Mouse (Mus musculus) heart, embryonic 11.5 days (tissue): ENCODE data around the gene Gm49380. TPM values are rescaled to one million over a fixed set of nuclear protein-coding genes. Genes with fewer than 3 reads are reported as not detected.

Experiments used
- ATAC-seq: fragments of 200-750 bp; cut with Nextera tagmentation; replicated peaks from 2 replicates; pipeline ENCODE4 v1.8.0; 2017; ENCODE audit warnings: moderate library complexity; ENCODE audit not compliant: insufficient number of reproducible peaks, low FRiP score, low TSS enrichment
- H3K27ac ChIP-seq: fragments of 300-500 bp; sonication (generic); 2 replicates; pipeline ENCODE4 v1.5.1; 2014; ENCODE audit warnings: mild to moderate bottlenecking, low read depth, low read length
- H3K27me3 ChIP-seq: fragments of 300-500 bp; sonication (generic); 2 replicates; pipeline ENCODE4 v1.6.1; 2014; ENCODE audit warnings: mild to moderate bottlenecking, low read length, mixed read lengths; ENCODE audit not compliant: control insufficient read depth, insufficient read depth
- H3K36me3 ChIP-seq: fragments of 300-500 bp; sonication (generic); 2 replicates; pipeline ENCODE4 v1.6.1; 2014; ENCODE audit warnings: mild to moderate bottlenecking, low read length, moderate library complexity, mixed read lengths; ENCODE audit not compliant: control insufficient read depth, insufficient read depth
- H3K4me1 ChIP-seq: fragments of 300-500 bp; sonication (generic); 2 replicates; pipeline ENCODE4 v1.6.1; 2014; ENCODE audit warnings: low read length; ENCODE audit not compliant: control insufficient read depth, insufficient read depth
- H3K4me2 ChIP-seq: fragments of 300-500 bp; sonication (generic); 2 replicates; pipeline ENCODE4 v1.6.1; 2014; ENCODE audit warnings: mild to moderate bottlenecking, moderate library complexity
- H3K4me3 ChIP-seq: fragments of 300-500 bp; sonication (generic); 2 replicates; pipeline ENCODE4 v1.5.1; 2014; ENCODE audit warnings: low read depth, low read length
- H3K9ac ChIP-seq: fragments of 300-500 bp; sonication (generic); 2 replicates; pipeline ENCODE4 v1.6.1; 2014; ENCODE audit warnings: mild to moderate bottlenecking, low read depth, low read length, moderate library complexity
- H3K9me3 ChIP-seq: fragments of 300-500 bp; sonication (generic); replicated peaks from 2 replicates; pipeline ENCODE4 v1.6.1; 2016; ENCODE audit warnings: low read length; ENCODE audit not compliant: control insufficient read depth
- WGBS: fragments of 180-500 bp; shearing (Covaris S2); extraction: QIAGEN DNeasy Blood & Tissue Kit; methylation state at CpG from one replicate; pipeline ENCODE4 v1.1.7; 2014; ENCODE audit not compliant: insufficient replicate concordance; 5-methylcytosine and 5-hydroxymethylcytosine counted together
- polyA plus RNA-seq: library from polyadenylated mRNA; unstranded; fragments of >200 nt; fragmentation: Nextera tagmentation; extraction: Ambion mirVana; gene quantifications from 2 replicates; pipeline ENCODE4 v1.2.1, GENCODE M21; 2014

Gene Gm49380
- 0.28 TPM in 1 of 2 replicates, not detected in the other for polyA plus RNA-seq

DNA sequence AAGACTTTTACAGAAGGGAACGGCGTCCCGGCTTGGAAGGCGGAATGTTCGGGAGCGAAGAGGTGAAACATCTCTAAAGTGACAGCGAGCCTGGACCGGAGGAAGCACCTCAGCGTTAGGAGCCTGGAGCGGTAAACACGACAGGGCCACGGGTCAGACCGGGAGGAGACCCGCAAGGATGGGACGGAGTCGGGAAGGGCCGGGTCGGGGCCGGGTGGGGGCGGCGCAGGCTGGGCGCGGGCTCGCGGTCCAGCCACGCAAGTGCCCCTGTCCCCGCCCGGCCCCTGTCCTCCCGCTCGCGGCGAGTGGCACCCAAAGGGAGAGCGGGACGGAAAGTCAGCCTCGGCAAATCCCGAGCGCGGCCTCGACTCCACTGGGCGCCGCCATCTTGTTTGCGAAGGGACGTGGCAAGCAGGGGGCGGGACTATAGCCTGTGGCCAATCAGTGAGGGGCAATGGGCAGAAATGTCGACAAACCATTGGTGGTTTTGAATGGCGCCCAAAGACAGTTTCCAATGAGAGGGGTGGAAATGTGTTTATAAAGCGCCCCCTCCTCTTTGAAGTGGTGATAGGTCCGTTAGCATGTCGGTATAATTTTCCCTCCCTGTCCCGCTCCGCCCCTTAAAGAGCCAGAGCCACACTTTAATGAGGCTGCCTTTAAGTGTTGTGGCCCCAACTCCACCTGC is at the start of gene Gm49380, which contains the start of gene Rnf26:
Gm49380 (minus strand) TSS at position 396 of the 685 bp plus-strand sequence.
Rnf26 (minus strand) TSS at position 413 of the 685 bp plus-strand sequence.
- under 1% methylated on average over 51 of the region's 51 CpGs for WGBS
- H3K4me2 ChIP-seq = peak within 1 kb of the TSS; percentile 64
- H3K4me1 ChIP-seq = peaks cover 23% of the 10 kb centered on the region
- ATAC-seq = peak; percentile 92
- H3K27ac ChIP-seq = peak within 1 kb of the TSS; percentile 66
- H3K27me3 ChIP-seq = no peaks in the 10 kb centered on the region
- H3K36me3 ChIP-seq = 0 out of 2 replicates have a peak, but pooled peaks cover 4% of the 10 kb centered on the region
- H3K9ac ChIP-seq = peak within 1 kb of the TSS; percentile 93
- H3K4me3 ChIP-seq = peak within 1 kb of the TSS; percentile 82
- no peaks in the 10 kb centered on the region for H3K9me3 ChIP-seq

DNA sequence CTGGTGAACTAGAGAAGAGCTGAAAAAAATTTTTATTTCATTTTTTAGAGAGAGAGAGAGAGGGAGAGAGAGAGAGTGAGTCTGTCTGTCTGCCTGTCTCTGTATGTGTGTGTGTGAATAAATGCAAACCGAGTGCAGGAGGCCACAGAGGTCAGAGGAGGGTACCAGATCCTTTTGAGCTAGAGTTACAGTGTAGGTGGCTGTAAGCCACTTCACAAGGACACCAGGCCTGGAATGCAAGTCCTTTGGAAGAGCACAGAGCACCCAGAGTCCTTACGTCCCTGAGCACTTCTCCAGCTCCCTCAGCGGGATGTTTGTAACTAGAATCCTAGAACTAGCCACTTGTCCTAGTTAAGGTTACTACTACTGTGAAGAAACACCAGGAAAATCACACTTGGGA is 46.6 kb upstream of the Gm49380 start:
- no peak overlapping the region for H3K9ac ChIP-seq
- peaks cover 41% of the 10 kb centered on the region for H3K36me3 ChIP-seq
- H3K4me1 ChIP-seq = no peaks in the 10 kb centered on the region
- H3K4me3 ChIP-seq = no peak overlapping the region
- no peaks in the 10 kb centered on the region for H3K27me3 ChIP-seq
- H3K9me3 ChIP-seq = no peaks in the 10 kb centered on the region
- H3K27ac ChIP-seq = no peak overlapping the region
- WGBS = 64% methylated on average over 3 of the region's 3 CpGs
- no peak for ATAC-seq
- no peak overlapping the region for H3K4me2 ChIP-seq

DNA sequence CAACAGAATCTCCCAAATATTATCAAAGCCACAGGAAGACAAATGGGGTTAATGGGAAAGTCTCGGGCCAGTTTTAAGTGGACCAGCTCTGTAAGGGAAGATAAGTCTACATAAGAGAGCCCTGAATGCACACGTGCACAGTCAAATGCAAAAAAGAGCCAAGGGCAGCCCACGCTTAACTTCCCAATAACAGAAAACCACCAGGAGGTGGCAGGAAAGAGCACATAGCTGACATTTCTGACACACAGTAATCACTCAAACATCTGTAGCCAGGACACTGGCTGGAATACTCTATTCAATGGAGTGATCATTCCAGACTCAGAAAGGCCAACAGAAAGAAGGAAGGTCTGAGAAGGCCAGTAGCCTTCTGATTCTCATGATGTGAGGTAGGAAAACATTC is 34.0 kb upstream of the Gm49380 start:
- Histone ChIP-seq H3K36me3 (peaks cover 8% of the 10 kb centered on the region), H3K4me2 (no peak overlapping the region), H3K9me3 (no peaks in the 10 kb centered on the region), H3K4me1 (no peaks in the 10 kb centered on the region), H3K4me3 (no peak overlapping the region), H3K27ac (no peak overlapping the region), H3K27me3 (no peaks in the 10 kb centered on the region), H3K9ac (no peak overlapping the region)
- ATAC-seq = no peak
- whole genome bisulfite sequencing = 57% methylated on average over 3 of the region's 3 CpGs

DNA sequence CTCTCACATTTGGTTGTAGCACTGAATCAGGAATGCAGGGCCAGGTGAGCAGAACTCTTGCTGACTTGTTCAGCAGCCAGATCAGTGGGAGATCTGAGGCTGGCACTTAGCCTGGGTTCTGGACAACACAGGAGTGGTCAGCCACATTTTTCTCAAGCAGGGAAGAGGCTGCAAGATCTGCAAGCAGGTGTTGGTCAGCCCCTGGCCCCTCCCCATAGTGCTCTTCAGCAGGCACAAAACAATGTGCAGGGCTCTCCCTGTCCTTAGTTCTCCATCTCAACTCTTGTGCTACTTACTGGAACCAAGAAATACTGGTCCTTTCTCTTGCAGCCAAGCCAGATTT is 31.4 kb upstream of the Gm49380 start:
- no peak overlapping the region for H3K4me2 ChIP-seq
- peaks cover 17% of the 10 kb centered on the region for H3K36me3 ChIP-seq
- no peak overlapping the region for H3K4me3 ChIP-seq
- ATAC-seq = no peak
- H3K27ac ChIP-seq = no peak overlapping the region
- H3K9me3 ChIP-seq = no peaks in the 10 kb centered on the region
- H3K27me3 ChIP-seq = no peaks in the 10 kb centered on the region
- no peak overlapping the region for H3K9ac ChIP-seq
- H3K4me1 ChIP-seq = 0 out of 2 replicates have a peak, but pooled peaks cover 2% of the 10 kb centered on the region

DNA sequence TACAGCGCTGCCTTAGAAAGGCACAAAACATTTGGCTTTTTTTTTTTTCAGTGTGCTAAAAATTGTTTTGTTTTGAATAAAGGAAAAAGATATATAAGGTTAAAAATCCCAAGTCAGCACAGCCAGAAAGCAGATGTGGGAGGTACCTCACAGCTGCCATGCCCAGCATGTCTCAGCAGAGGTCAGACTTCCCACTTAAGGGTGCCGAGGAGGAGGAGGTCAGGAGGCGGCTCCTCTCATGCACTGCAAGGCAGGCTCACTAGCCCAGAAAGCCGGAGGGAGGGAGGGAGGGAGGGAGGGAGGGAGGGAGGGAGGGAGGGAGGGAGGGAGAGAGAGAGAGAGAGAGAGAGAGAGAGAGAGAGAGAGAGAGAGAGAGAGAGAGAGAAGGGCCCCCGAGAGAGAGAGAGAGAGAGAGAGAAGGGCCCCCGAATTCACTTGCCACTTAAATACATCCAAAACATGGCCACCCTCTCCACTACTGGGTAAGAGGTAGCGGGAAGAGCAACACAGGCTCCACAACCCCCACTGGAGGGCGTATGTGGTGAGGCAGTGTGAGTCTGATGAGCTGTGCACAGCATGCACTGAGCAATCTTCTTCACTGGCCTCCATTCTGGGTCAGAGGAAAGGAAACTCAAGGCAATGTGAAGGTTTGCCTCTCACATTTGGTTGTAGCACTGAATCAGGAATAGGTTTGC is 30.9 kb upstream of the Gm49380 start:
- no peak overlapping the region for H3K9ac ChIP-seq
- no peak overlapping the region for H3K4me3 ChIP-seq
- H3K9me3 ChIP-seq = no peaks in the 10 kb centered on the region
- 35% methylated on average over 7 of the region's 8 CpGs for WGBS
- H3K4me2 ChIP-seq = no peak overlapping the region
- no peak overlapping the region for H3K27ac ChIP-seq
- 0 out of 2 replicates have a peak, but pooled peaks cover 5% of the 10 kb centered on the region for H3K4me1 ChIP-seq
- peaks cover 22% of the 10 kb centered on the region for H3K36me3 ChIP-seq
- ATAC-seq = no peak
- no peaks in the 10 kb centered on the region for H3K27me3 ChIP-seq

DNA sequence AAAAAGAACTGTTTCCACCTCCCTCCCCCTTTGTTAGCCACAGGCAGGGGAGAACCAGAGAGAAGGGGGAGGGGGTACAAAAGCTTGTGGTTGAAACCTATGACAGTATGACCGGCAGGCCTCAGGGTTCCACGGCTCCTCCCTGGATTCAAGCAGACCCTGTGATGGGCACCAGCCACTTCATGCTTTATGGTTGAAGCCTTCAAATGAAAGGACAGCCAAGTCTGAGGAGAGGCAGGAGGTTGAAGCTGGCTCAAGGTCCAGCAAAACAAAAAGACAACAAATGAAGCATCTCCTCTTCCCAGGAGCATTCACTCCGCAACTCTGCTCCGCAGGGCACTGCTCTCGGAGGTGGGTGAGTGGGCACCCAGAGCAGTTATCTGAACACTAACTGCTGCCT is 30.1 kb upstream of the Gm49380 start:
- 77% methylated on average over 5 of the region's 5 CpGs for WGBS
- H3K27me3 ChIP-seq = no peaks in the 10 kb centered on the region
- peaks cover 11% of the 10 kb centered on the region; the same call in 1 of the 2 replicates for H3K4me1 ChIP-seq
- no peaks in the 10 kb centered on the region for H3K9me3 ChIP-seq
- peaks cover 26% of the 10 kb centered on the region for H3K36me3 ChIP-seq
- H3K4me2 ChIP-seq = no peak overlapping the region
- ATAC-seq = no peak
- H3K4me3 ChIP-seq = no peak overlapping the region
- H3K27ac ChIP-seq = peak overlapping the region; percentile 10; the same call in 1 of the 2 replicates
- H3K9ac ChIP-seq = no peak overlapping the region

DNA sequence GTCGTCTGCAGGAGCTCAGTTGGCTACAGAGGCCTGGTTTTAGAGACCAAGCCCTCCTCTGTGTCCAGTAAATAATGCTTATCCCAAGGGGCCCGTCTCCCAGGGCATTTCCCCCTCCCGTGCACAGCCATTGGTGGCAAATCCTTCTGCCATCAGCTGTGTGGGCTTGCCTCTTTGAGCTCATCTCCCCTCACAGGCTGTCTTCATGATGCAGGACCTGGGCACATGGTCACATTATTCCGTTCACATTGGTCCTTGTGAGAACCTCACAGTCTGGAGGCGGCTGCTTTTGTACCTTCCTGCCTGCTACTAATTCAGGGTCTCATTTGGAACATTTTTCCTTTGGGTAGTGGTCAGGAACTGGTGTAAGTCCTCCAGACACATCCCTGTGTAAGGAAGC is 28.7 kb upstream of the Gm49380 start:
- WGBS = 65% methylated on average over 5 of the region's 5 CpGs
- Histone ChIP-seq H3K27ac (no peak overlapping the region), H3K4me2 (no peak overlapping the region), H3K4me3 (no peak overlapping the region), H3K4me1 (peaks cover 14% of the 10 kb centered on the region; the same call in 1 of the 2 replicates), H3K9ac (no peak overlapping the region), H3K9me3 (no peaks in the 10 kb centered on the region), H3K27me3 (no peaks in the 10 kb centered on the region), H3K36me3 (peaks cover 35% of the 10 kb centered on the region)
- no peak for ATAC-seq

DNA sequence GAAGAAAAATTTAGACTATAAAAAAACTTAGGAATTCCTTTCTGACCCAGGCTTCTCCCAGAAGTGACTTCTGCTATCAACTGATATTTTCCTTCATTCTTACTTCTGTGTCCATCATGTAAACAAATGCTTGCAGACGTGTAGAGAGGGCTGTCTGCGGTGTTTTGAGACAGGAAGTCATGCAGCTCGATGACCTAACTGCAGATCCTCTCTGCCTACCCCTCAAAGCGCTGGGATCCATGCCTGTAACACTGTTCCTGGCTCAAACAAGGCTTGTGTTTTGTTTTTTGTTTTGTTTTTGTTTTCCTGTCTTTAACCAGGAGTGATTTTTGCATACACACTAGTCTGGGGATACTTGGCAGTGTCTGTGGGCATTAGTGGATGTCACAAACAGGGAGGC is 24.5 kb upstream of the Gm49380 start:
- Histone ChIP-seq H3K9ac (no peak overlapping the region), H3K36me3 (peaks cover 38% of the 10 kb centered on the region), H3K27me3 (no peaks in the 10 kb centered on the region), H3K4me2 (no peak overlapping the region), H3K27ac (no peak overlapping the region), H3K9me3 (no peaks in the 10 kb centered on the region), H3K4me3 (no peak overlapping the region), H3K4me1 (peaks cover 33% of the 10 kb centered on the region)
- no peak for ATAC-seq
- WGBS = 62% methylated on average over 4 of the region's 4 CpGs
